Mouse (Mus musculus): ENCODE measurements around the gene Trpm6. TPM values are rescaled to one million over a fixed set of nuclear protein-coding genes. Genes with fewer than 3 reads are reported as not detected.
A peak's percentile ranks its signal among the peaks of the same experiment; 100 is the strongest.

The Trpm6 gene
- polyA plus RNA-seq, 1 experiment from 2014 or later, result 0.23 TPM

- Histone ChIP-seq H3K27ac (ENCODE audit: low read length) (no peak overlapping the region), H3K27me3 (ENCODE audit: control insufficient read depth, insufficient read depth, low read length) (no peaks in the 10 kb centered on the region), H3K4me3 (ENCODE audit: low read depth, low read length) (no peak overlapping the region), H3K4me1 (ENCODE audit: control insufficient read depth, insufficient read depth, low read length) (no peaks in the 10 kb centered on the region), H3K9me3 (ENCODE audit: control insufficient read depth, low read depth, low read length) (no peaks in the 10 kb centered on the region), H3K36me3 (ENCODE audit: control insufficient read depth, insufficient read depth, low read length) (no peaks in the 10 kb centered on the region), H3K4me2 (replicated peaks; ENCODE audit: low read depth, low read length) (no peak overlapping the region), H3K9ac (replicated peaks; ENCODE audit: low read depth, low read length) (no peak overlapping the region)
- WGBS, result 69% methylated on average over 1 of the region's 1 CpGs
- no peak for ATAC-seq (ENCODE audit: insufficient number of reproducible peaks, insufficient read depth, low FRiP score, low read depth)
Measured at GRCm38 (mm10) chr19:18799646-18800045, 49.9 kb downstream of the Trpm6 start.

- Histone ChIP-seq H3K9me3 (ENCODE audit: control insufficient read depth, low read depth, low read length) (no peaks in the 10 kb centered on the region), H3K36me3 (ENCODE audit: control insufficient read depth, insufficient read depth, low read length) (no peaks in the 10 kb centered on the region), H3K27ac (ENCODE audit: low read length) (no peak overlapping the region), H3K4me2 (replicated peaks; ENCODE audit: low read depth, low read length) (no peak overlapping the region), H3K27me3 (ENCODE audit: control insufficient read depth, insufficient read depth, low read length) (no peaks in the 10 kb centered on the region), H3K4me1 (ENCODE audit: control insufficient read depth, insufficient read depth, low read length) (no peaks in the 10 kb centered on the region), H3K9ac (replicated peaks; ENCODE audit: low read depth, low read length) (no peak overlapping the region), H3K4me3 (ENCODE audit: low read depth, low read length) (no peak overlapping the region)
- no peak for ATAC-seq (ENCODE audit: insufficient number of reproducible peaks, insufficient read depth, low FRiP score, low read depth)
- 62% methylated on average over 3 of the region's 3 CpGs for WGBS
Measured at GRCm38 (mm10) chr19:18811264-18811663, 61.5 kb downstream of the Trpm6 start.

GRCm38 (mm10) chr19:18815170-18815569 is 65.4 kb downstream of the Trpm6 start:
- H3K9ac ChIP-seq (replicated peaks; ENCODE audit: low read depth, low read length), result no peak overlapping the region
- 59% methylated on average over 13 of the region's 13 CpGs for WGBS
- H3K36me3 ChIP-seq (ENCODE audit: control insufficient read depth, insufficient read depth, low read length), result no peaks in the 10 kb centered on the region
- H3K4me1 ChIP-seq (ENCODE audit: control insufficient read depth, insufficient read depth, low read length), result no peaks in the 10 kb centered on the region
- H3K27me3 ChIP-seq (ENCODE audit: control insufficient read depth, insufficient read depth, low read length), result no peaks in the 10 kb centered on the region
- H3K9me3 ChIP-seq (ENCODE audit: control insufficient read depth, low read depth, low read length), result no peaks in the 10 kb centered on the region
- ATAC-seq (ENCODE audit: insufficient number of reproducible peaks, insufficient read depth, low FRiP score, low read depth), result no peak
- no peak overlapping the region for H3K4me2 ChIP-seq (replicated peaks; ENCODE audit: low read depth, low read length)
- H3K4me3 ChIP-seq (ENCODE audit: low read depth, low read length), result no peak overlapping the region
- no peak overlapping the region for H3K27ac ChIP-seq (ENCODE audit: low read length)

GRCm38 (mm10) chr19:18817425-18817824 is 67.6 kb downstream of the Trpm6 start:
- no peaks in the 10 kb centered on the region for H3K4me1 ChIP-seq (ENCODE audit: control insufficient read depth, insufficient read depth, low read length)
- WGBS, result 77% methylated on average over 2 of the region's 2 CpGs
- H3K4me3 ChIP-seq (ENCODE audit: low read depth, low read length), result no peak overlapping the region
- no peaks in the 10 kb centered on the region for H3K36me3 ChIP-seq (ENCODE audit: control insufficient read depth, insufficient read depth, low read length)
- H3K9me3 ChIP-seq (ENCODE audit: control insufficient read depth, low read depth, low read length), result no peaks in the 10 kb centered on the region
- no peaks in the 10 kb centered on the region for H3K27me3 ChIP-seq (ENCODE audit: control insufficient read depth, insufficient read depth, low read length)
- no peak overlapping the region for H3K9ac ChIP-seq (replicated peaks; ENCODE audit: low read depth, low read length)
- ATAC-seq (ENCODE audit: insufficient number of reproducible peaks, insufficient read depth, low FRiP score, low read depth), result no peak
- H3K4me2 ChIP-seq (replicated peaks; ENCODE audit: low read depth, low read length), result no peak overlapping the region
- H3K27ac ChIP-seq (ENCODE audit: low read length), result no peak overlapping the region

GRCm38 (mm10) chr19:18828601-18829000 is 78.8 kb downstream of the Trpm6 start:
- 74% methylated on average over 2 of the region's 2 CpGs for WGBS
- Histone ChIP-seq H3K4me3 (ENCODE audit: low read depth, low read length) (no peak overlapping the region), H3K27me3 (ENCODE audit: control insufficient read depth, insufficient read depth, low read length) (no peaks in the 10 kb centered on the region), H3K4me2 (replicated peaks; ENCODE audit: low read depth, low read length) (no peak overlapping the region), H3K4me1 (ENCODE audit: control insufficient read depth, insufficient read depth, low read length) (no peaks in the 10 kb centered on the region), H3K9me3 (ENCODE audit: control insufficient read depth, low read depth, low read length) (no peaks in the 10 kb centered on the region), H3K36me3 (ENCODE audit: control insufficient read depth, insufficient read depth, low read length) (no peaks in the 10 kb centered on the region), H3K27ac (ENCODE audit: low read length) (no peak overlapping the region), H3K9ac (replicated peaks; ENCODE audit: low read depth, low read length) (no peak overlapping the region)
- ATAC-seq (ENCODE audit: insufficient number of reproducible peaks, insufficient read depth, low FRiP score, low read depth), result no peak

GRCm38 (mm10) chr19:18831196-18831595 is 81.4 kb downstream of the Trpm6 start:
- Histone ChIP-seq H3K9ac (replicated peaks; ENCODE audit: low read depth, low read length) (no peak overlapping the region), H3K9me3 (ENCODE audit: control insufficient read depth, low read depth, low read length) (no peaks in the 10 kb centered on the region), H3K27me3 (ENCODE audit: control insufficient read depth, insufficient read depth, low read length) (no peaks in the 10 kb centered on the region), H3K4me3 (ENCODE audit: low read depth, low read length) (no peak overlapping the region), H3K36me3 (ENCODE audit: control insufficient read depth, insufficient read depth, low read length) (no peaks in the 10 kb centered on the region), H3K4me1 (ENCODE audit: control insufficient read depth, insufficient read depth, low read length) (no peaks in the 10 kb centered on the region), H3K4me2 (replicated peaks; ENCODE audit: low read depth, low read length) (no peak overlapping the region), H3K27ac (ENCODE audit: low read length) (no peak overlapping the region)
- no peak for ATAC-seq (ENCODE audit: insufficient number of reproducible peaks, insufficient read depth, low FRiP score, low read depth)
- 64% methylated on average over 3 of the region's 3 CpGs for WGBS

- Histone ChIP-seq H3K9me3 (ENCODE audit: control insufficient read depth, low read depth, low read length) (no peaks in the 10 kb centered on the region), H3K27me3 (ENCODE audit: control insufficient read depth, insufficient read depth, low read length) (no peaks in the 10 kb centered on the region), H3K27ac (ENCODE audit: low read length) (no peak overlapping the region), H3K36me3 (ENCODE audit: control insufficient read depth, insufficient read depth, low read length) (no peaks in the 10 kb centered on the region), H3K9ac (replicated peaks; ENCODE audit: low read depth, low read length) (no peak overlapping the region), H3K4me3 (ENCODE audit: low read depth, low read length) (no peak overlapping the region), H3K4me1 (ENCODE audit: control insufficient read depth, insufficient read depth, low read length) (no peaks in the 10 kb centered on the region), H3K4me2 (replicated peaks; ENCODE audit: low read depth, low read length) (no peak overlapping the region)
- WGBS, result 7% methylated on average over 6 of the region's 6 CpGs
- ATAC-seq (ENCODE audit: insufficient number of reproducible peaks, insufficient read depth, low FRiP score, low read depth), result no peak
Measured at GRCm38 (mm10) chr19:18834971-18835370, 85.2 kb downstream of the Trpm6 start.

- Histone ChIP-seq H3K4me1 (ENCODE audit: control insufficient read depth, insufficient read depth, low read length) (no peaks in the 10 kb centered on the region), H3K9ac (replicated peaks; ENCODE audit: low read depth, low read length) (no peak overlapping the region), H3K4me2 (replicated peaks; ENCODE audit: low read depth, low read length) (no peak overlapping the region), H3K4me3 (ENCODE audit: low read depth, low read length) (no peak overlapping the region), H3K27ac (ENCODE audit: low read length) (0 out of 2 replicates have a peak overlapping the region, but pooled peaks have one; percentile 27), H3K9me3 (ENCODE audit: control insufficient read depth, low read depth, low read length) (no peaks in the 10 kb centered on the region), H3K27me3 (ENCODE audit: control insufficient read depth, insufficient read depth, low read length) (no peaks in the 10 kb centered on the region), H3K36me3 (ENCODE audit: control insufficient read depth, insufficient read depth, low read length) (no peaks in the 10 kb centered on the region)
- 55% methylated on average over 19 of the region's 19 CpGs for WGBS
- no peak for ATAC-seq (ENCODE audit: insufficient number of reproducible peaks, insufficient read depth, low FRiP score, low read depth)
Measured at GRCm38 (mm10) chr19:18841789-18842562, 92.2 kb downstream of the Trpm6 start.

GRCm38 (mm10) chr19:18842626-18843025 is 92.8 kb downstream of the Trpm6 start:
- Histone ChIP-seq H3K27me3 (ENCODE audit: control insufficient read depth, insufficient read depth, low read length) (no peaks in the 10 kb centered on the region), H3K4me3 (ENCODE audit: low read depth, low read length) (no peak overlapping the region), H3K36me3 (ENCODE audit: control insufficient read depth, insufficient read depth, low read length) (no peaks in the 10 kb centered on the region), H3K27ac (ENCODE audit: low read length) (no peak overlapping the region), H3K9ac (replicated peaks; ENCODE audit: low read depth, low read length) (no peak overlapping the region), H3K4me1 (ENCODE audit: control insufficient read depth, insufficient read depth, low read length) (no peaks in the 10 kb centered on the region), H3K4me2 (replicated peaks; ENCODE audit: low read depth, low read length) (no peak overlapping the region), H3K9me3 (ENCODE audit: control insufficient read depth, low read depth, low read length) (no peaks in the 10 kb centered on the region)
- no peak for ATAC-seq (ENCODE audit: insufficient number of reproducible peaks, insufficient read depth, low FRiP score, low read depth)
- WGBS, result 78% methylated on average over 11 of the region's 11 CpGs
